Mouse (Mus musculus): ENCODE measurements at regions not wholly inside any gene's neighbourhood (a gene's known extent, or its start where the extent isn't known, plus 50 kb on each side); places are given as distances from the start of the nearest gene placed in this dataset.

- H3K36me3 ChIP-seq (ENCODE audit: control insufficient read depth, insufficient read depth, low read length) = no peaks in the 10 kb centered on the region
- no peak overlapping the region for H3K9ac ChIP-seq (ENCODE audit: low read depth, low read length)
- no peaks in the 10 kb centered on the region for H3K9me3 ChIP-seq (replicated peaks; ENCODE audit: control insufficient read depth, low read length, poor library complexity, severe bottlenecking)
- no peak overlapping the region for H3K27ac ChIP-seq (ENCODE audit: low read length)
- ATAC-seq = no peak
- 96% methylated on average over 4 of the region's 4 CpGs for WGBS
- H3K27me3 ChIP-seq (ENCODE audit: control insufficient read depth, insufficient read depth, low read depth, low read length) = no peaks in the 10 kb centered on the region
- no peak overlapping the region for H3K4me2 ChIP-seq (ENCODE audit: low read length)
- no peak overlapping the region for H3K4me3 ChIP-seq (ENCODE audit: low read depth, low read length)
- no peaks in the 10 kb centered on the region for H3K4me1 ChIP-seq (ENCODE audit: control insufficient read depth, insufficient read depth, low read length)
These were observed 283.7 kb downstream of the Meis1 start for GRCm38 (mm10) chr11:18734904-18735664.

DNA sequence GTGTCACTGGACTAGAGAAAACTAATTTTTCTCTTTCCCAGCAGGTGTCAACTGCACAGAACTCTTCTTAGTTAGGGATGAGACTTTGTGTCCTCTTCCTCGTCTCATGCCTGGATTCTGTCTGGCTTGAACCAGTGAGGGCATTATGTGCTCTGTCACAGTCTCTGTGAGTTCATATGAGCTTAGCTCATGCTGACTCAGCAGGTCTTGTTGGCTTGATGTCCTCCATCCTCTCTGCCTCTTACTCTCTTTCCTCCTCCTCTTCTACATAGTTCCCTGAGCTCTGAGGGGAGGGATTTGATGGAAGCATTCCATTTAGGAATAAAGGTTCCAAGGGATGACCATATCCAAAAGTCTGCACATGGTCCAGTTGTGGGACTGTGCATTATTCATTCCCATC lies 284.7 kb downstream of the Meis1 start:
- no peaks in the 10 kb centered on the region for H3K36me3 ChIP-seq (ENCODE audit: control insufficient read depth, insufficient read depth, low read length)
- no peak overlapping the region for H3K9ac ChIP-seq (ENCODE audit: low read depth, low read length)
- WGBS = 79% methylated on average over 1 of the region's 1 CpGs
- no peak for ATAC-seq
- H3K4me3 ChIP-seq (ENCODE audit: low read depth, low read length) = no peak overlapping the region
- no peak overlapping the region for H3K4me2 ChIP-seq (ENCODE audit: low read length)
- no peaks in the 10 kb centered on the region for H3K27me3 ChIP-seq (ENCODE audit: control insufficient read depth, insufficient read depth, low read depth, low read length)
- no peak overlapping the region for H3K27ac ChIP-seq (ENCODE audit: low read length)
- H3K9me3 ChIP-seq (replicated peaks; ENCODE audit: control insufficient read depth, low read length, poor library complexity, severe bottlenecking) = no peaks in the 10 kb centered on the region
- H3K4me1 ChIP-seq (ENCODE audit: control insufficient read depth, insufficient read depth, low read length) = no peaks in the 10 kb centered on the region

DNA sequence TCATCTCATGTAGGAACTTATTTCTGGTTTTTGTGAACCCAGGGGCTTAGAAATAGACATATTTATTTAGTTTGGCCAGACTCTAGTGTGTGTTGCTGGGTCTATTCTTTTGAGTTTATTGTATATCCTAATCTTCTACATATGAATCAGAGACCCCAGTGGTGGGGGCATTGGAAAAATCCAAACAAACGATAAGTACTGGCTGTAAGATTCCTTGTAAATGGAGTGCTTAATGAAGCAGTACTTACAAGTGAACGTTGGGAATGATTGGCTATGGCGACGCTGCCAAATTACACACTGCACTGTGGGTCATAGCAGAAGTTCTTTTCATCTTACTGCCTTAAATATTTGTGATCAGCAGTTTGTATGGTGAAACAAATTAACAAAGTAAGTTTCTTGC lies 289.0 kb downstream of the Meis1 start:
- Histone ChIP-seq H3K4me2 (ENCODE audit: low read length) (no peak overlapping the region), H3K4me3 (ENCODE audit: low read depth, low read length) (no peak overlapping the region), H3K9me3 (replicated peaks; ENCODE audit: control insufficient read depth, low read length, poor library complexity, severe bottlenecking) (no peaks in the 10 kb centered on the region), H3K27ac (ENCODE audit: low read length) (no peak overlapping the region), H3K36me3 (ENCODE audit: control insufficient read depth, insufficient read depth, low read length) (no peaks in the 10 kb centered on the region), H3K4me1 (ENCODE audit: control insufficient read depth, insufficient read depth, low read length) (no peaks in the 10 kb centered on the region), H3K27me3 (ENCODE audit: control insufficient read depth, insufficient read depth, low read depth, low read length) (no peaks in the 10 kb centered on the region), H3K9ac (ENCODE audit: low read depth, low read length) (no peak overlapping the region)
- no peak for ATAC-seq
- 68% methylated on average over 4 of the region's 4 CpGs for WGBS

DNA sequence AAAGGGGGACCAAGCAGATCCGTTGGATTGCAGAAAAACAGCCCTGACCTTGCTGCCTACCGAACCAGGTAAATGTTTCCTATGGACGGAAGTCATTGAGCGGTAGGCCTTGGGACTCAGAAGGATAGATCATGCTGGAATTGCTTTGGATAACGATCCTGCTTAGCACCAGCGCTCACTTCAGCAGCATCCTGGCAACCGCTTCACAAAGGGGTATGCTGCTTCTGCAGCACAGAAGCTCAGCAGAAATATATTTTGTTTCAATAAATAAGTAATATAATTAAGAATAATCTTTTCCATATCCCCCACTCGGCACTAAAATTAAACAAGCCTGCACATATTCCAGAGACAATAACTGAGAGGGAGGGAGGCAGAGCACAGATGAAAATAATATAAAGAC lies 296.0 kb downstream of the Meis1 start:
- 69% methylated on average over 8 of the region's 8 CpGs for WGBS
- Histone ChIP-seq H3K9me3 (replicated peaks; ENCODE audit: control insufficient read depth, low read length, poor library complexity, severe bottlenecking) (no peaks in the 10 kb centered on the region), H3K4me2 (ENCODE audit: low read length) (no peak overlapping the region), H3K27ac (ENCODE audit: low read length) (no peak overlapping the region), H3K36me3 (ENCODE audit: control insufficient read depth, insufficient read depth, low read length) (no peaks in the 10 kb centered on the region), H3K9ac (ENCODE audit: low read depth, low read length) (no peak overlapping the region), H3K4me3 (ENCODE audit: low read depth, low read length) (no peak overlapping the region), H3K4me1 (ENCODE audit: control insufficient read depth, insufficient read depth, low read length) (no peaks in the 10 kb centered on the region), H3K27me3 (ENCODE audit: control insufficient read depth, insufficient read depth, low read depth, low read length) (no peaks in the 10 kb centered on the region)
- no peak for ATAC-seq

- Histone ChIP-seq H3K27ac (ENCODE audit: low read length) (no peak overlapping the region), H3K9ac (ENCODE audit: low read depth, low read length) (no peak overlapping the region), H3K4me1 (ENCODE audit: control insufficient read depth, insufficient read depth, low read length) (no peaks in the 10 kb centered on the region), H3K4me3 (ENCODE audit: low read depth, low read length) (no peak overlapping the region), H3K27me3 (ENCODE audit: control insufficient read depth, insufficient read depth, low read depth, low read length) (no peaks in the 10 kb centered on the region), H3K9me3 (replicated peaks; ENCODE audit: control insufficient read depth, low read length, poor library complexity, severe bottlenecking) (no peaks in the 10 kb centered on the region), H3K36me3 (ENCODE audit: control insufficient read depth, insufficient read depth, low read length) (no peaks in the 10 kb centered on the region), H3K4me2 (ENCODE audit: low read length) (no peak overlapping the region)
- no peak for ATAC-seq
- 64% methylated on average over 1 of the region's 1 CpGs for WGBS
These were observed 303.0 kb downstream of the Meis1 start for GRCm38 (mm10) chr11:18715851-18716126.

GRCm38 (mm10) chr11:18715050-18715850 lies 303.5 kb downstream of the Meis1 start:
- H3K4me3 ChIP-seq (ENCODE audit: low read depth, low read length) = no peak overlapping the region
- 77% methylated on average over 2 of the region's 2 CpGs for WGBS
- no peaks in the 10 kb centered on the region for H3K4me1 ChIP-seq (ENCODE audit: control insufficient read depth, insufficient read depth, low read length)
- ATAC-seq = no peak
- no peak overlapping the region for H3K9ac ChIP-seq (ENCODE audit: low read depth, low read length)
- no peaks in the 10 kb centered on the region for H3K27me3 ChIP-seq (ENCODE audit: control insufficient read depth, insufficient read depth, low read depth, low read length)
- no peaks in the 10 kb centered on the region for H3K9me3 ChIP-seq (replicated peaks; ENCODE audit: control insufficient read depth, low read length, poor library complexity, severe bottlenecking)
- H3K36me3 ChIP-seq (ENCODE audit: control insufficient read depth, insufficient read depth, low read length) = no peaks in the 10 kb centered on the region
- H3K27ac ChIP-seq (ENCODE audit: low read length) = no peak overlapping the region
- H3K4me2 ChIP-seq (ENCODE audit: low read length) = no peak overlapping the region

GRCm38 (mm10) chr11:18714400-18714799 lies 304.4 kb downstream of the Meis1 start:
- H3K9me3 ChIP-seq (replicated peaks; ENCODE audit: control insufficient read depth, low read length, poor library complexity, severe bottlenecking) = no peaks in the 10 kb centered on the region
- H3K4me1 ChIP-seq (ENCODE audit: control insufficient read depth, insufficient read depth, low read length) = no peaks in the 10 kb centered on the region
- ATAC-seq = no peak
- H3K4me2 ChIP-seq (ENCODE audit: low read length) = no peak overlapping the region
- H3K4me3 ChIP-seq (ENCODE audit: low read depth, low read length) = no peak overlapping the region
- no peak overlapping the region for H3K27ac ChIP-seq (ENCODE audit: low read length)
- no peak overlapping the region for H3K9ac ChIP-seq (ENCODE audit: low read depth, low read length)
- H3K36me3 ChIP-seq (ENCODE audit: control insufficient read depth, insufficient read depth, low read length) = no peaks in the 10 kb centered on the region
- no peaks in the 10 kb centered on the region for H3K27me3 ChIP-seq (ENCODE audit: control insufficient read depth, insufficient read depth, low read depth, low read length)
- WGBS = 80% methylated on average over 5 of the region's 5 CpGs

GRCm38 (mm10) chr11:18712642-18713053 lies 306.1 kb downstream of the Meis1 start:
- H3K4me3 ChIP-seq (ENCODE audit: low read depth, low read length) = no peak overlapping the region
- 86% methylated on average over 10 of the region's 10 CpGs for WGBS
- H3K4me1 ChIP-seq (ENCODE audit: control insufficient read depth, insufficient read depth, low read length) = no peaks in the 10 kb centered on the region
- no peaks in the 10 kb centered on the region for H3K9me3 ChIP-seq (replicated peaks; ENCODE audit: control insufficient read depth, low read length, poor library complexity, severe bottlenecking)
- no peaks in the 10 kb centered on the region for H3K36me3 ChIP-seq (ENCODE audit: control insufficient read depth, insufficient read depth, low read length)
- H3K4me2 ChIP-seq (ENCODE audit: low read length) = no peak overlapping the region
- no peaks in the 10 kb centered on the region for H3K27me3 ChIP-seq (ENCODE audit: control insufficient read depth, insufficient read depth, low read depth, low read length)
- H3K9ac ChIP-seq (ENCODE audit: low read depth, low read length) = no peak overlapping the region
- no peak for ATAC-seq
- H3K27ac ChIP-seq (ENCODE audit: low read length) = no peak overlapping the region

DNA sequence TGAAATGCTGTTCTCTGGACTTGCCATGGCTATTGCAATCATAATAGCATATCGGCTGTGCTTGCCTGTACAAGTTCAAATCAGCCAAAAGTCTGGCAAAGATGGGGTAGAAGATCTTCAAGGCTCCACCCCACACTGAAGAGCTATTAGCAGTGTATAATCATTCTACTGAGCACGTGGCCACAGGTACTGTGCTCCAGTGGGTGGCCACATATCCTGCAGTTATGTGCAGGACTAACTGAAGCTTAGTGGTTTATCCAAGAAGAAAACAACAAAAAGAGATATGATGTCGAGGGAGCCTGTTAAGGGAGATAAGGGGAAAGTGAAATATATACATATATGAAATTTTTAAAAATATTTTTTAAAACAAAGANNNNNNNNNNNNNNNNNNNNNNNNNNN lies 309.2 kb downstream of the Meis1 start:
- Histone ChIP-seq H3K9ac (ENCODE audit: low read depth, low read length) (no peak overlapping the region), H3K4me2 (ENCODE audit: low read length) (no peak overlapping the region), H3K9me3 (replicated peaks; ENCODE audit: control insufficient read depth, low read length, poor library complexity, severe bottlenecking) (no peaks in the 10 kb centered on the region), H3K4me1 (ENCODE audit: control insufficient read depth, insufficient read depth, low read length) (no peaks in the 10 kb centered on the region), H3K27me3 (ENCODE audit: control insufficient read depth, insufficient read depth, low read depth, low read length) (no peaks in the 10 kb centered on the region), H3K27ac (ENCODE audit: low read length) (no peak overlapping the region), H3K36me3 (ENCODE audit: control insufficient read depth, insufficient read depth, low read length) (no peaks in the 10 kb centered on the region), H3K4me3 (ENCODE audit: low read depth, low read length) (no peak overlapping the region)
- WGBS = 80% methylated on average over 3 of the region's 3 CpGs
- ATAC-seq = no peak

All from midbrain, embryonic 16.5 days (tissue).